Mouse (Mus musculus): ENCODE results near the gene Txnrd2.

Gene Txnrd2

DNA sequence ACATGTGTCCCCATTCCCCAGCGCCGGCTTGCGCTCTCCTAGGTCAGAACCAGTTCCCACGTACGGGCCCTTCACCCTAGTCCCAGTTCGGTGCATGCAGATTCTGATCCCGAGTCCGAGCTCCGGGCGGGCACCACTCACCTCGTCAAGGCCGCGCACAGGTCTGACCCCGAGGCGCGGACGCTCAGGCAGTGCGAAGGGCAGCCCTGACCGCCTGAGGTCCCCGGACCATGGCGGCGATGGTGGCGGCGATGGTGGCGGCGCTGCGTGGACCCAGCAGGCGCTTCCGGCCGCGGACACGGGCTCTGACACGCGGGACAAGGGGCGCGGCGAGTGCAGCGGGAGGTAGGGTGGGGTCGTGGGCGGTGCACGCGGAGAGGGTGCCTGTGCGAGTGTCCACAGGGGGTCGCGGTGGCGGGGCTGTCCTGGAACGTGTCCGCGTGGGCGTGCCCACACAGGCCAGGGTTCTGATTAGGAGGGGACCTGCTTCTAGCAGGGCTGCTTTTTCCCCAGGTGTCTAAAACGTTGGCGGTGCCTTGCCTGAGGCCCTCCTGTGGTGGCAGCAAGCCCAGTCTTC is at the start of gene Txnrd2:
Gene Txnrd2, plus strand, starts transcription at position 170 of the 577 bp plus-strand sequence.
- DNase-seq (ENCODE audit: low spot score), result peak; percentile 75

DNA sequence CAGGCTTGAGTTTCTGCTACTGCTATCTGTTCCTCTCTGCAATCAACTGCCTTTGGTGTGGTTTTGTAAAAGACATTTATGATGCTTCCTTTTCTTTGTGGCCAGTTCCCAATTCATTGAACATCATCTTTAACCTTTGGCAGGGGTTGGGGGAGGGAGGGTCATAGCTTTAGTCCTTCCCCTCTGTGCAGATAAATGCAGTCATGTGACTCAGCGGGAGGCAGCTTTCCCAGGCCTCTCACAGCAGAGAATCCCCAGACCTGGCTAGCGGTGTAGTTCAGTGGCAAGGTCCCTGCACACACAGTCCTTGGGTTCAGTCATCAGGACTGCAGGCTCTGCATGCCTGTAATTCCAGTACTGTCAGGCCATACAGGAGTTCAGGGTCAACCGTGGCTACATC is 49.0 kb upstream of the Txnrd2 start:
- DNase-seq (ENCODE audit: low spot score), result peak; percentile 61

DNA sequence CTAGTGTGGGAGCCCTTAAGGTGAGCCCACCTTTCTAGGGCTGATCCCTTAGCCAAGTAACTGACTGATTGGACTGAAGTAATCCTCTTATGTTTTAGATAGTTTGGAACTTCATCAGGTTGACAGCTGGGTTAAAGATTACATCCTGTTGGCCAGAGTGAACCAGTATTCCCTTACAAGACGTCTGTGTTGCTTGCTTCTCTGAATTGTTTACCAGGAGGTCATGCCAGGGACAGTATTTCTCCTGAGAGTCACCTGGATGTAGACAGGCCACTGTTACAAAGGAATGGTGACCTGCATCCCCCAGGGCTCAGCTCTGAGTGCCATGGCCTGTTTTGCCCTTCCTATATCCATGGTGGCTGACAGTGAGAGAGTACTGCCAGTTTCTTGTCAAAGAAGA is 47.7 kb upstream of the Txnrd2 start:
- DNase-seq (ENCODE audit: low spot score), result no peak

DNA sequence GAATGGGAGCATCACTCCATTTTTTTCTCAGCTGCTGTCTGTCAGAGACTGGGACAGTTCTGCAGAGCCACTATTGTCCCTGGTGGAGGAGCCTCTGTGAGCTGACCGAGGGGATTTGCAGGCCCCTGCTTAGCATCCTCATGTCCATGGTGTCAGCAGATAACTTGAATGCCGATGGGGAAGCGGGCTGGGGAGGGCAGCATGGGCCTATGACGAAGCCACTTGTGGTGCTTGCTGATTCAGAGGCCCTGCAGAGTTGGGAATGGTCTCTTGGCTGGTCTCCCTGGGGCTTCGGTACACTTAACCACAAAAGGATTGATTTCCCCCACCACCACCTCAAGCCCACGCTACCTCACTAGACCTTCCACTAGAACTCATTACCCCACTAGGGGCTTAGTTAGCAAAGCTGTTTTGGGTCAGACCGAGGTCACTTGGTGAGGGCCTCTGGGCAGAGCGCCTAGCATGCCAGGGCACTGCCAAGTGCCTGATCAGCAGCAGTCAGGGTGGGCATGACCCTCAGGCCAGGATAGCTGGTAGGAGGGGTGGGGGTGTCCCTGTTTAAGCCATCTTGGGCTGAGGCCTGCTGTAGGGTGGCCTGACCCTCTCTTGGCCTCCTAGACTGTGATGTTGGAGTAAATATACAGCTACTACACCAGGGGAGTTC is 46.7 kb upstream of the Txnrd2 start:
- DNase-seq (ENCODE audit: low spot score), result no peak

DNA sequence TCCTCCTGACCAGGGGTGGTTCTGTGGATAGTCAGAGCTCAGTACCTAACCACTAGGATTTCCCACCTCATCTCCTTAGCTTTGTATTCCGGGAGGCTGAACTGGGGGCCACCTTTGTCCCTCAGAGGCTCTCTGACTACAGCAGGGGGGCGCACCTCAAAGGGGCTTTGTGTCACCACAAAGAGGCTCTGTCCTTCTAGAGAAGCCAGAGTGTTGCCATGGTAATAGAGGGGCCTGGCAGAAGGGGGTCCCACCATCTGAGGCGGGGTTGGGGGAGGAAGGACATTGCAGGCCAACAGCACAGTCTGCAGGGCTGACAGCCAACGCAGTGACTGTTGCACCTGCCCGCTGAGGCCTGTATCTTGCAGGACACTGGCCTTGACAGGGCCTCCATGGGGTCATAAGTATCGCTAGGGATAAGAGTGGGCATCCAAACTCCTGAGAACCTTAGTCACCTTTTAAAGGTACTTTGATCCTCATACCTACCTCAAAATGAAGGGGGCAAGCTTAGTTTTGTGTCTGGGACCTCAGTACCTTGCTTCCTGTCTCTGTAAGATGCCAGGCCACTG is 45.6 kb upstream of the Txnrd2 start:
- peak; percentile 87 for DNase-seq (ENCODE audit: low spot score)

DNA sequence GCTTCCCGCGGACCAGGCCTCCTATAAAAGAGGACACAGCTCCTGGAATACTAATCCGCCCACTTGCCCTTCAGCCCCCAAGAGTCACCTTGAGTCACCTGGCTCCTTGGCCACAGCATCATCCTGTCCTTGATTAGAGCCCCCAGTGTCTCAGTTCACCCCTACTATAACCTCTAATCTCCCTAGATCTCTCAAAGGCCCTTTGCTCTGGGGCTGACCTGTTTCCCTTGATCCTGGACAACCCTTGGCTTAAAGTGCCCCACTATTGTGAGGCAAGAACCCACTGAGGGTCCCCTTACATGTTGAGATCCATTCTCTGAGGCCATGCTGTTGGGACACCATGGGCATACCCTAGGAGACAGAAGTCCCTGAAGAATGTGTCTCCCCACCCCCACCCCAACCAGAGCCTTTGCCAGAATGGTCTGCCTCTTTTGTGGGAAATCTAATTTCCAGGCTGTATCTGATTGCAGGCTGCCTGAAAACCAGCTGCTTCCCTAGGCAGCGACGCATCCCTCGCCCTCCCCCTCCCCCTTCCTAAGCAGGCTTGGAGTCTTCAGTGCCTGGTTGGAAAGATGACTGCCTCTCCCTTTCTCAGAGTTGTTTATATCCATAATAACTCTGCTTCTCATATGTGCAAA is 44.4 kb upstream of the Txnrd2 start:
- peak; percentile 80 for DNase-seq (ENCODE audit: low spot score)

DNA sequence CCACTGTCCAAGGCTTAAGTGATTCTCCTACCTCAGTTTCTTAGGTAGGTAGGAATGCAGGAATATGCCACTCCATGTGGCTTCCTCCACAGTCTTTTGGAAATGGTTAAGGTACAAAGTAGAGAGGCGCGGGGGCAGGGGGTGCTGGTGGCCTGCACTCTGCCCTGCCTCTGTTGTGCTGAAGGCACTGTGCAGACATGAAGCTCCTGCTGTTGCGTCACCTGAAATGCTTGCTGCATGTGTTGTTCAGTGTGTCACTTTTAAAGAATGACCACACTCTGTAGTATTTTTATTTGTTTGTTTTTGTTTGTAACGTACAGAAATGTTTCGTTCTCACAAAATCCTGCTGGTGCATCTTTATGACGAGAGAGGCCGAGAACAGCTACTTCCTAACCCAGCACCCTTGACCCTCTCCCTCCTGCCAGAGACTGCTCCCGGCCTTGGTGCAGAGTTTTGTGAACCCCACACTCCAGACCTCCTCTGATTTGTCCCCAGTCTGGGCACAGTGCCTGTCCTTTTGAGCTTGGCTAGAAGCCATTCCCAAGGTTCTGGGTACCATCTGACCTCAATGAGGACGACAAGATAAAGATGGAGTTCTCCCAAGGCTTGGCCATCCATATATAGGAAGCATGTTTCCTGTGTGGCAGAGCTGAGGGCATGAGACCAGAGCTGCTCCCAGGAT is 43.0 kb upstream of the Txnrd2 start:
- DNase-seq (ENCODE audit: low spot score), result no peak

DNA sequence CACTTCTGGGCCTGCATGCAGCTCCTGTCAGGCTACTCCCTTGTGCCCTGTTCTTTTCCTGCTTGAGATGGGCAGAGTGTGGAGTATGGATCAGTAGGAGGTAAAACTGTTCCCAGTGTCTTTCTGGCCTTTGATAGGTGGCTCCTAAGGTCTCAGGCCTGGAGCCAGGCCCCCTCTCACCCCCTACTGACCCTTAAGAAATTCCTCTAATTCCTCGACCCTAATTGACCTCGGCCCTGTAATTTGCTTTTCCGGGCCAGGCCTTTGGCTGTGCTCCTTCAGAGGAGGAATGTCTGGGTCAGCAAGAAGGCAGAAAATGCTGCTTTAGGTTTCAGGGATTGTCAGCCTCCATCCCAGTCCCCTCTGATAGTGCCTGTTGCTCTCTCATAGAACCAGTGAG is 42.4 kb upstream of the Txnrd2 start:
- peak; percentile 67 for DNase-seq (ENCODE audit: low spot score)

DNA sequence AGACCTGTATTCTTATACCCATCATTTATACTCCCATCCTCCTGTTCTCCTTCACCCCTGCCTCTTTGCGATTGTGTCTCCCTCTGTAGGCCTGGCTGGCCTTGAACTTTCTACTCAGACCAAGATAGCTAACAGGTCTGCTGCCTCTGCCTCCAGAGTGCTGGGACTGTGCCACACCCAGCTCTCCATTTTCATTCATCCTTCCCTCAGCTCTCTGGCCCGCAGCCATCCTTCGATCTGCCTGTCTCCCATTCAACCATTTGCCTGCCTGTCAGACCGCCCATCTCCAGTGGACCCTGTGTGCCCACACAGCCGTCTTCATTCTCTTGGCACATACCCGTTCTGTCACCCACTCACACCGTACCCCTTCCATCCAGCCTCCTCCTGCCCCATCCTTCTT is 42.0 kb upstream of the Txnrd2 start:
- no peak for DNase-seq (ENCODE audit: low spot score)

DNA sequence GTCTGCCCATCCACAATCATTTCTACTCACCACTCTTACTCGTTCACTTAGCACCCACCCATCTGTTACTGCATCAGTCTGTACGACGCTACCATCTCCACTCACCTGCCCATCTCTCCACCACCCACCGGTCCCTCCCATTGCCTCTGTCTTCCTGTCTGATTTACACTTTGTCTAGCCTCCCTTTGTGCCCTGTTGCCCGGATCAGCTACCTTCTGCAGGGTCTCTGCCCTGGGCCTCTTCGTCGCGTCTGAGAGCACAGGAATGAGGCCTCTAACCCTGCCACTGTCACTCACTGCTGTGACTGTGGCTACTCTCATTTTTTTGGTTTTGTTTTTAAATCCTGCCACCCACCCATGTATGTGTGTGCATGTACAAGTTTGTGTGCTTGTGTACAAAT is 41.5 kb upstream of the Txnrd2 start:
- DNase-seq (ENCODE audit: low spot score), result no peak

DNA sequence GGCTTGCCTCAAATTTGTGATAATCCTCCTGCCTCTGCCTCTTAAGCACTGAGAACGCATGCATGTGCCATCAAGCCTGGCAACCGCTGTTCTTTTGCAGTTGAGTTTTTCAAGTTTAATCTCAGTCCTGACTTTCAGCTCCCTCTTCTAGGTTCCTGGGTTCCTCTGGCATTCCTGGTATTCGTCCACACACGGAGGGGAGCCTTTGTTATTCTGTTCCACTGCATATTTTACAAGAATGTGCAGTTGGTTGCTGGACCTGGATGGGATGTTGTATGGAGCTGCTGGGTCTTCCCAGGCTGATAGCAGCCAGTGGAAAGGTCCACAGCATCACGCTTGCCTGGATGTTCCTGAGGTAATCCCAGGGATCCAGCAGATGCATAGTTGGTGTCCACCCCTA is 40.8 kb upstream of the Txnrd2 start:
- DNase-seq (ENCODE audit: low spot score), result no peak

DNA sequence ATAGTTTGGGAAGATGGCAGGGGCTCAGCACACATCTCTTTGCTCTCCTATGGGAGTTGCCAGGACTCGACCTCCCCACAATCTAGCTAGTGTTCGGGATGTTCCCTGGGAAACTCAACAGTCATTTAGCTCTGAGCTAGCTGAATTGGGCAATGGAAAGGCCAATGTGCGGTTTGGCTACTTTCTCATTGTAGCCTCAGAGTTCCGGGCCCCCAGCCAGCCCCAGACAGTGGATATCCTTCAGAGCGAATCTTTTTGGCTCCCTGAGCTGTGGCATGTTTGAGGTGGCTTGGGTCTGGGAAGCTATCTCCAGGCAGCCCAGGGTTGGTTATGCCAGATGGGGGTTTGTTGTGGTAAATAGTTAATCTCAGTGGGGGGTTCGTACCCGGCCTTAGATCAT is 39.7 kb upstream of the Txnrd2 start:
- no peak for DNase-seq (ENCODE audit: low spot score)

DNA sequence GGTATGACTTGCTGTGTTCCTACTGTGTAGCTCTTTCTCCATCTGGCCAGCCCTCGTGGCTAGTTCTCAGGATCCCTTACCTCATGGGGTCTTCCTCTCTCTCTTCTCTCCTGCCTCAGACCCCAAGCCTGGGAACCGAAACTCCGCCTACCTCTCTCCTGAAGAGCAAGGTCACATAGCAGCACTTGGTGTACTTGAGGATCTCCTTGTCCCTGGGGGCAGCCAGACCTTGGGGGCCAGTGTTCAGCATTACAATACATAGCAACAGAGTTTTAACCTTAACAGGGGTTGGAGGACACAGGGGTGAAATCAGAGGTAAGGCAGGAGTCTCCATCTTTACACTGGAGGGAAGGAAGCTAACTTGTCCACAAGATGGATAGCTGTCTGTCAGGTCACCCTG is 39.2 kb upstream of the Txnrd2 start:
- DNase-seq (ENCODE audit: low spot score), result no peak

DNA sequence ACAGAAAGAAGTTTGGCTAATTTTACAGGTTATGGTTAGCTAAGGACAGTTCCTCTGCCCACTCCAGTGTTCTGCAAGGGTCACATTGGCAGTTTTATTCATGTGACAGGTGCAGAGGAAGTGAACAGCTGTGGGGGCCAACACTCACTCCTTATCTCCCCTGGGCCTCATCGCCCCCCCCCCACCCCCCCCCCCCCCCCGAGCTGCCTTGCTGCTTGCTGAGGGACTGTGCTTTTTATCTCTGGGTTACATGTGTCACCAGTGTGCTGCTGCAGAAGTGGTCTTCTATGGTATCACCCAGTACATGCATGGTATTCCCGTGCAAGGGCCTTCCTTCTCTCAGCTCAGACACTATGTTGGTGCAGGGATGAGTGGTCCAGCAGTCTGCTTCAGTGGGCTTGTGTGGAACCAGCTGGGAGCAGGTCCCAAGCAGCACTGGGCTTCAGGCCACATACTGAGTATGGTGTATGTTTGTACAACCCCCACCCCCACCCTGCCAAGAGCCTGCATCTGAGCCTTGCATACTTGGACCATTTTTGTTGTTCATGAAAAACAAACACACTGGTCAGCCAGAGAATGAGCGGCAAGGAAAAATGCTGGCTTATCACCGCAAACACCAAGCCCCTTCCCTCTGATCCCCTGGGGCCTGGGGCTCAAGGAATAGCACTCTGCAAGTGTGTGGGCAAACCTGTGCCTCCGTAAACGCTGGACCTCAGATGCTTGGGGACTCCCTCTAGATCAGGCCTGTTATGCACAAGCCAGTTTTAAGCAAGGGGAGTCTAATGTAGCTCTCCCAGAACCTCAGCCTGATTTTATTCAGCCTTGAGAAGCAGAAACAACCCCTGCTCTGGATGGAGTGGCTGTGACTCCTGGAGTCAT is 38.2 kb upstream of the Txnrd2 start:
- DNase-seq (ENCODE audit: low spot score), result no peak

DNA sequence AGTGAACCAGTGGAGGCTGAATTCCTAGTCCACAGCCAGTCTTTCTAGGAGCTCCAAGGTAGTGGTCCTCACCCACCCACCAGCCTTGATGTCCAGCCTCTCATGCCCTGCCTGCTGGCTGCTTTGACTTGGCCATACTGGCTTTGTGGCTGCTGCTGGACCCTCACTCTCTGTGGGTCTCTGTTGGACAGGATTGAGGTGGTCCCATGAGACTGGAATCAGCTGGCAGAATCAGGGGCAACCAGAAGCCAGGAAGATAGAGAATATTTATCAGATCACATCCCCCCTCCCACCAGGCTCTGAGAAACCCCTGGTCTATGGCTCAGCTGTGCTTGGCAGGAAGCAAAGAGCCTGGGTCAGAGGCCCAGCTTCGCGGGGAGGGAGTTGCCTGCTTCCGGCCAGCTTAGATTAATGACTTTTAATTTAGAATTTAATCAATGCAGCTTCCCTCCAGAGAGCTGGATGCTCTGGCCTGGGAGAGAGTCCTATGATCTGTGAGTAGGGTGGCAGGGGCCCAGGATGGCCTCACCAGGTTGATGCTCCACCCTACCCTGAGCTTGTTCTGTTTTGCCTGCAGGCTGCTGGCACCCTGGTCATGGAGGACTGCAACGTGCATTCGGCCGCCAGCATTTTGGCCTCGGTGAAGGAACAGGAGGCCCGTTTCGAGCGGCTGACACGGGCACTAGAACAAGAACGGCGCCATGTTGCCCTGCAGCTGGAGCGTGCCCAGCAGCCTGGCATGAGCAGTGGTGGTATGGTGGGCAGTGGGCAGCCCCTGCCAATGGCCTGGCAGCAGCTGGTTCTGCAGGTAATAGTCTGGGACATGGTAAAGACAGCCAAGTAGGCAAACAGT is 37.4 kb upstream of the Txnrd2 start:
- no peak for DNase-seq (ENCODE audit: low spot score)

DNA sequence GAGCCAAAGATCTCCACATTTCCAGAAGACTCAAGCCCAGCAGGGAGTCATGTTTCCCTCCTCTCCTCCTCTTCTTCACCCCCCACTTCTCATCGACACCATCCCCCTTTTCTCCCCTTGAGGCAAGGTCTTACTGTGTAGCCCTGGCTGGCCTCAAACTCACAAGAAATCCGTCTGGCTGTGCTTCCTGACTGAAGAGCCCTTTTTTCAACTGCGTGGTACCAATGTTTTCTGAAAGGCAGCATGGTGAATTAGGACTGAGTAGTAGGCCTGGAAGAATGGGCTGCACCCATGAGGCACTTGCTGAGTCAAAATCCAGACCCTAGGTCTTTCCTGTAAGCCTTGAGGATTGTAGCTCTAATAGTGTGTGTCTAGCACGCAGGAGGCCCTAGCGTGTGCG is 35.8 kb upstream of the Txnrd2 start:
- DNase-seq (ENCODE audit: low spot score), result no peak

DNA sequence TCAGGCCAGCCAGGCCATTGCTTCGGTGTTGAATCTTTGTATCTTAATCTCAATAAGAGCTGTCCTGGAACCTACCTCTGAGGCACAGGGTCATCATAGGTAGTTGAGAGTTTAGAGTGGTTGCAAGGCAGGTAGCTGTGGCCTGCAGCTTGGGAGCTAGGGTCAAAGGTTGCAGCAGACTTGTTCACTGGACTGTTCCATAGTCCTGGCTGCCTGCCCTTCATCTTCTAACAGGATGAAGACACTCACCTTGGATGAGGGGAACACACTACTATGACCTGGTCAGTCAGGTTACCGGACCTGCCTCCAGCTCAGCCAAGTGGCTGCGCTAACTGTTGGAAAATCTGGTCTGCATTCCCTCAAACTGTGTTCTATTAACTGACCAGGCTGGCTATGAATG is 35.1 kb upstream of the Txnrd2 start:
- DNase-seq (ENCODE audit: low spot score), result no peak

DNA sequence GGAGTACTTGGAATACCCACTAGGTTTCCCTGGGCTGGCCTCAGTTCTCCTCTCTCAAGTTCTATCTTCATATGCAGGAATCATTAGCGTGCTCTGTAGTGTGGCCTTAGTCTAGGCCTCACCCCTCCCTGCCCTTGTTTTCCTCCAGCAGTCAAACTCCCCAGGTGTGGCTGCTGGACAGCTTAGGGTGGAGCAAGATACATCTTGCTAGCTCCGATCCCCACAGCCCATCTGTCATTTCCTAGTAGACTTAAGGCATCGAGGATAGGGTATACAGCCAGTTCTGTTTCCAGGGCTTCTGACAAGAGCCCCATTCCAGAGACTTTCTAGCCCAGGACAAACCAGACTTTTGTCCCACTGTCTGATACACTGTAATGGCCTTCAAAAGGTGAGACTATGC is 34.5 kb upstream of the Txnrd2 start:
- DNase-seq (ENCODE audit: low spot score), result no peak

DNA sequence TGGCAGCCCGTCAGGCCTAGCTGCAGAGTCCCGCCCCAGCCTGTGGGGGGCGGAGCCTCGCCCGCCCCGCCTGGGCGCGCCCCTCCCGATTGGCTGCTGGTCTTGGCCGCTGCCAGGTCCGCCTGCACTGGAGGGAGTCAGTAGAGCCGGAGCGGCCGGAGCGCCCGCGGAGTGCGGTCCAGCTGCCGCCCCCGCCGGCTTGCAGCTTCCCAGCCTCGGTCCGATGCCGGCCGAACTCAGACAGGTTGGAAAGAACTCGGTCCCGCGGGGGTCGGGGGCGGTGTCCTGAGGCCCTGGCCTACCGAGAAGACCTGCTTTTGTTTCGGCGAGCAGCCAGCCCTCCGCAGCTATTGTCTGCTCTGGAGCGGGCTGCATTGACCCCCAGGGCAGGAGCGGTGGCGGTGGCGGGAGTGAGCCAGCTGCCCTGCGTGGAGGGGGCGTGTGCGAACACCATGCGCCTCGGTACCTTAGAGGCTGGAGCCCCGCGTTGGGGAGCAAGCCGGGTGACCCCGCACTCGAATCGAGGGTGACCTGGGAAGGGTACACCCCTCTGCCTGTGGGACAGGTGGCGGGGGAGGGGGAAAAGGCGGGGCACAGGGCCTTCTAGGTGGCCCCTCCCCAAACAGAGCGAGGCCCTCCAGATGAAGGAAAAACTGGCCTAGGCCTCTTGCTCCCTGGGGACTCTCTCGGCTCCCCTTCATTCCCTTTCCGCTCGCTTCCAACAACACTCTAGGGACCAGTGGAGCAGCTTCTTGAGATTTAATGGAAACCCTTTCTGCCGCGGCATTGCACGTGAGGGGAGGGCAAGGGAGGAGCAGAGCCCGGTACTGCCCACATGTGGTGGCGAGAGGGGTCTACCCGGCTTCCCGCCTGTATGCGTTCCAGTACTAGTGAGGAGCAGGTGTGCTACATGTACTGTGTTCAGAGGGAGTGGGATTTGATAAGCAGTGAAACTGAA is 33.4 kb upstream of the Txnrd2 start:
- DNase-seq (ENCODE audit: low spot score), result peak; percentile 91

DNA sequence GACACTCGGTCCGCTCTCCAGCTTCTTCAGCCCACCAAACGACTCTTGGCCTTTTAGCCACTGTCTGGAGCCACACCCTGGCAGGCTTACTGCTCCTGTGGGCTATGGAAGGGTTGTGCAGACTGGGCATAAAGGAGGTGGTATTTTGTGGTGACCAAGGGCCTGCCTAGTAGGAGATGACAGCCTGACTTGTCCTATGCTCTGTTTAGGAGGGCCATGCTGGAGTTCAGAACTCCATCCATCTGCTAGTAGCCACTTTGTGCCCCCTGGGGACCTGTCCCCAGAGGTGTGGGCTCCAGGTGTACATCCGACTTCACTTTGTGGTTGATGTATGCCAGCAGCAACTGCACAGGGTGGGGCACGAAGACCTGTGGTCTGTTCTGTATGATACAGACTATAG is 32.6 kb upstream of the Txnrd2 start:
- no peak for DNase-seq (ENCODE audit: low spot score)
